Mouse (Mus musculus) ovary, adult 18-20 months (tissue): ENCODE measurements around the gene Olfr1442.
"Not testable (repeated sequence)": the region's sequence is repeated elsewhere in the genome, so short reads cannot be mapped to it uniquely, and the experiment has no call there.

Source experiments
- DNase-seq: peaks from one replicate; pipeline ENCODE4 v3.0.0; 2022; ENCODE audit warnings: low spot score, mixed read lengths

Olfr1442 gene

DNA sequence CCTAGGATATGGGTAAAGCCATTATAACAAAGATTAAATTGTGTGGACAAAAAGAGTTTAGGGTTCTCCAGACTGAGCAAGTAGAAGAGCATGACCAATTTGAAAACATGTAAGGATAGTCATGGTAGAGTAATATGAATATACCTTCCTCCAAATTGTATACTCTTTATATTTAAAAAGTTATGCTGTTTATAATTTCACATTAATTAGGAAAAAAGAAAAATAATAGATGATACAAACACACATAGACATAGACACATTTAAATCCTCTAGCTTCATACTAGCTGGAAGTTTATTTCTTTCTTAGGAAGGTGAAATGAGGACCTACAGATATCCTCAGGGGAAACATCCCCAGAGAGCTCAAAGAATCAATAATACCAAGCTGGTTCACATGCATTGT, at the start of gene Olfr1442:
Olfr1442 (plus strand) TSS at position 301 of the 400 bp plus-strand sequence.
- no peak for DNase-seq

DNA sequence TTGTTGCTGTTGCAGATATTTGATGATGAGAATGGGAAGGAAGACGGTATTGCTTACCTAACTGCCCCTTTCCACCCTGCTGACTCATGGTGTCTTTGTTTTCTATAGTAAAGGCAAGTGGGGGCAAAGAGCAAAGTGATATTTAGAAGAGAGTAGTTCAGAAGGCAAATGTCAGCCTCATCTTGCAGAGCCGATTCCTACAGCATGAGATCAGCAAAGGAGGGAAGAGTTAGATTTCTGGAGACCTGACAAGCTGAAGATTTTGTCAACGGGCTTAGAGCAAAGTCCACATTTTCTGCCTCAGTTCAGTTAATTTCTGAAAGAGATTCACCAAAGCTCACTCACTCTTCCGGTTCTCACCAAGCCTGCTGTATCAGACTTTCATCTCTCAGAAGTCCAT, 37.1 kb upstream of the Olfr1442 start, which contains the start of gene Glyat:
Glyat (plus strand) TSS at position 133 of the 400 bp plus-strand sequence.
- DNase-seq = no peak

DNA sequence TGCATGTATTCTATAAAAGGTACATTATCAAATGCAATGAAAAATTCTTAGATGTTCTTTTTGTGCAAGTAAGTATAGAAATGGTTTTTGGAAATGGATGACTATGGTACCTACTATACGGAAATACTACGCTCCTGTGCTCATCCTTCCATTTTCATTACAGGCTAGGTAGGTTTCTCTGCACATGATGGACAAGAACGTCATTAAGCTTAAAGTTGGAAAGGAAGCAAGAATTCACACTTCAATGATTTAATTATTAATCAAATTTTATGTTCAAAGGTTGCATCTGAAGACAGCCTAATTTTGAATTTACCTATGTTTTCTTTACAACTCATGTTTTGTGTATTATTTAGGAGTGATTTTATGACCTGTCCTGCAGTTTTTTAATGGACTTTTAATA, 36.0 kb upstream of the Olfr1442 start:
- no peak for DNase-seq

DNA sequence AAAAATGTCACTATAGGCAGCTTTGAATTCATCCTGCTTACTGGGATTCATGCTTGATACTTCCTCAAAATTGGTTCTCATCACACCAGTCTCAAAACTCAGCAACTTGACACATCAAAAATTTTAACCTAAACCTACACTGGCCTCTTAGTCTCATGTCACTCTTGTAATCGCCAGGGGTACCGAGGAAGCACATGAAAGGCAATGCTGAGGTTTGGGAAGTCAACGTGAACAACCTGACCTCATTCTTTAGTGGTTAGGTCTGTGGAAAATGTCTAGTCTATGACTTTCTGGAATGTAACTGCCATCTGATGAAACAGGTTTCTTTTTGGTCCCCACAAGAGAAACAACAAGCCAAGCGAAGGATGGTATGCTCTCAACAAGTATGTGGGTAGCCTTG, 35.3 kb upstream of the Olfr1442 start:
- DNase-seq = no peak

DNA sequence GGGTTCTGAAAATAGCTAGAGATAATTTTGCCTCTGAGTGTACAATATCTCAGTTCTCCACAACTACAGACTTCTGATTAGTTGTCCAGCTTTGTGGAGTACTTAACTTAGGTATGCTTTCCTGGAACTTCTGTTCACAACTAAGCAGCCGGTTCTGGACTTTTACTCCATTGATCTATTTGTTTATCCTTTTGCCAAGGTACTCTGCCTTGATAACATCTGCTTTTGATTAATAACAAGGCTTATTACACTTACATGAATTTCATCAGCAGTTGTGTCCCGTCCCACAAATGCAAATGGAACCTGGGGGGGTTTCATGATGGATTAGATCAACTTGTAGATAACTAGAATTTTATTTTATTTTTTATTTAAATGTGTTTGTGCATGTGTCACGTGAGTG, 33.4 kb upstream of the Olfr1442 start:
- DNase-seq = no peak

DNA sequence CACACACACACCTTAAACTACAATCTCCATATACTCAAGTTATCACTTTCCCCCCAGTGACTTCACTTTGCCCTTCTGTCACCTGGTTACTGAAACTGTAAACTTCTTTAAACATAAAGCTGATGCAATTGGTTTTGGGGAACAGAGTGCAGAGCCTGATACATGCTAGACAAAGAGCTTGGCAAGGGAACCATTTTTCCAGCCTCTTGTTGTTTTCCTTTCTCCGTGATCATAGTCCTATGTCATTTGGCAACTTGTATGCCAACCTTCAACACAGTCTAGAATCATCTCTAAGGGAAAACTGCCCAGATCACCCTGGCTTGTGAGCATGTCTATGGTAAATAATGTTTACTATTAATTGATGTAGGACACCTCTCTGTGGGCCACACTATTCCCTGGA, 32.2 kb upstream of the Olfr1442 start:
- DNase-seq = no peak

DNA sequence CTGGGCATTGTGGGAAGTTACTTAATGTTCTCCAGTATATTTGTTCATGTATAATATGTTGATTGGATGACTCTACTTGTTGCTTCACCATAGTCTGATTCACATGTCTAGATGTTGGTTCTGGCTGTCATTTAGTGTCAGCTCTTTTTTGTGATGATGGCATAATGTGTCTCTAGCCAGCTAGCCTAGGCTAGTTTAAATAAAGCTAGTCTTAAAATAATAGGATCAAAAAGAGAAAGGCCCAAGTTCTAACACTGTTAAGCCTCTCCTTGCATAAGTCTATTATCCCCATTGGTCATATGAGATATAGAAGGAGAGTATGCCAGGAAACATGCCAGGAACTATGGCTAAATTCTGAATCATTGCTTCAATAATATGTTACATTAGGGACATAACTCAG, 20.7 kb upstream of the Olfr1442 start:
- no peak for DNase-seq

DNA sequence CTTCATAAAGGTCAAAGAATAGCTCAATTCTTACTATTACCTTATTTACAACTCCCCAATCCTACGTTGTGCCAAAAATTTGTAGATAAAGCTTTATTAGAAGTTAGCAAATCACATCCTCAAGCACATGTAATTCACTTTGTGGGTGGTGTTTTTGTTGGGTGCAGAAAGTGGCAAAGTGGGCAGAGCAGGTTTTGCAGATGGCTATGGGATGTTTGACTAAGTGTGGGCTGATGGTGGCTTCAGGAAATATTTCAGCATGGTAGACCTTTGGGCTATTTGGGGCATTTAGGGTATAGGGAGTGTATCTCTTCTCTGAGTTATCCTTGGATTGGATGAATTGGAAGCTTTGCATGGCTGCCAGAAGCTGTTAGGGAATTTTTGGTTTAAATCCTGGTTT, 4.1 kb upstream of the Olfr1442 start:
- no peak for DNase-seq

DNA sequence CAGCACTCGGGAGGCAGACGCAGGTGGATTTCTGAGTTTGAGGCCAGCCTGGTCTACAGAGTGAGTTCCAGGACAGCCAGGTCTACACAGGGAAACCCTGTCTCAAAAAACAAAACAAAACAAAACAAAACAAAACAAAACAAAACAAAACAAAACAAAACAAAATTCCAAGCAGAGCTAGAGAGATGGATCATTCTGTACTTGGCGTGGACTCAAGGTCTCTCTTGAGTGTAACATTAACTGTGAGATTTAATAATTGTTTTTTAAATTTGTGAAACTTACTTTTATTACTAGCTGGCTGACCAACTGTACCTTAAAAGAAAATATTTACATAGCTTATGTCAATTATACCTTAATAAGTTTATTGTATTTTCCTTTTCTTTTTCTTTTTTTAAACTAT, 1.6 kb upstream of the Olfr1442 start:
- DNase-seq = not testable (repeated sequence)

DNA sequence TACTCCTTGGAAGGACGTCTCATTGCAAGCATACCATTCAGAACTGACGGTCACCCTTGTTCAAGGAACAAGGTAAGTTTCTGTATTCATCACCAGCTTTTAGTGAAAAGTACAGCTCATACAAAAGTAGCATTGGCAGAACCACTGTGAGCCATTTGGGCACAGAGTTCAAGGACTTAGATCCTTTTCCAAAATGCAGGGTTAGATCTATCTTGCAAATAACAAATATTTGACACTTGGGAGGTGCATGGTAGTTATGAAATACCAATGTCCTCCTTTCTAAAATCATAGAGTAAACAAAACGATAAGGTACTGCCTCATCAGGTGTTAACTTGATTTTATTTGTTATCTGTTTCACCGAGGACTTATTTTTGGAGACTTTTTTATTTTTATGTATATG, 812 bp downstream of the Olfr1442 start:
- no peak for DNase-seq

DNA sequence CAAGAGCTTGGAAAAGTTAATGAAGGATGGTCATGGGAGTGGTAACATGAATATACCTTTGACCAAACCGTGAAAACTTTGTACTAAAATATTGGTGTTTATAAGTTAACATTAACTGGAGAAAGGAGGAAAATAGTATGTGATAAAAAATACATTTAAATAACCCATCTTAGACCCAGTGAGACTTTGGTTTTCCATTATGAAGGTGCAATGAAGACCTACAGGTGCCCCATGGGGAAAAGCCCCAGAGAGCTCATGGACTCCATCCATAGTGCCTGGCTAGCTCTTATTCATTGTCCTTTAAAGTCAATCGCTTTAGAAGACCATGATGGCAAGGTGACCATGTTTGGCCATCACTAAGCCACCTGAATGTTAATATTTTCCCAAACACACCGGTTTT, 7.6 kb downstream of the Olfr1442 start, which contains the start of gene Olfr1443:
Olfr1443 (plus strand) TSS at position 301 of the 400 bp plus-strand sequence.
- no peak for DNase-seq

DNA sequence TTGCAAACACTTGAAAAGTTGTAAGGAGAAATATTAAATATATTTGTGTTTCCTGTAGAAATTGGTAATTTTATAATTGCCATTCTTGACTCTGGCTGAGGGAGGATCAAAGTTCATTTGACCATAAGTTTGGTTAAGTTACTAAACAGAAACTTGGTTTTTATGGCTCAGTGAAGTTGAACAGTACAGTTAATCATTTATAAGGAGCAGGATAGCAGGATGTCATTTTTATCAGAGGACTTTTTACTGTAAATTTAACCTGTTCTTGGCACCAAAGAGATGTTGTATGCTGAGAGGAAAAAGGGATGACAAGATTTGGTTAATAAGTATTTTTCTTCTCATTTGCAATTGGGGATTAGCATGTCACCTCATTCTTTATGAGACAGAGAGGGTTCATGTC, 14.4 kb downstream of the Olfr1442 start:
- no peak for DNase-seq

DNA sequence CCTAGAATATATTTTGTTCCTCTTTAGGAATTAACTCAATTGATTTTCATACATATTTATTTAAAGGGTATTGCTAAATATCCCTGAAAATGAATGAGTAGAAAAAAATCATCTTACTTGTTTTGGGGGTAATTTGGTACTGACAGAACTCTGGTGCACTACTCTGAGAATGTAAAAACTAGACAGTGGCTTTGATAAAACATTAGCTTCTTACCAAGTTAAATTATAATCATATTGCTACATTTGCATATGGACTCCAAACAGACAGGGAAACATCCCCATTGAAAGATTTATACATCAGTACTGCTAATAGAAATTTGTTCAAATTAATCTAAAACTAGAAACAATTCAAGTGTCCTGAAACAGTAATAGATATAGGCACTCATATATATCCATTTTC, 15.0 kb downstream of the Olfr1442 start:
- no peak for DNase-seq

DNA sequence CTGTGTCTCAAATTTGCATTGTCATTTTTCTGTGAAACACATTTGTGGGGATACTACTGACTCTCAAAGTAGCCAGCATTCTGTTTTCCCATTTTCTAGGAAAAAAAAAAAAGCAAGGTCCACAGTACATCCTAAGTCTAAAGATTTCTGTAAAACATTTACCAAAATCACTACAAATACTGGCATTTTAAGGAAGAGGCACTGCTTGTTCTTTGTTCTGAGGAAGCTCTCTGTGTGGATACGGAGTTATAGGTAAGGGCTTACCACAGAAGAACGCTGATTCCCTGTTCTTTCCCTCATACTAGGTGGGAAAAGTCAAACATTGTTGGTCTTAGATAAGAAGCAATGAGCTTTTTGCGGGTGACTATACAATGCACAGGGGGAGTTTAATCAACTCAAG, 25.4 kb downstream of the Olfr1442 start, which contains the start of gene Keg1:
Keg1 (plus strand) TSS at position 197 of the 400 bp plus-strand sequence.
- no peak for DNase-seq

DNA sequence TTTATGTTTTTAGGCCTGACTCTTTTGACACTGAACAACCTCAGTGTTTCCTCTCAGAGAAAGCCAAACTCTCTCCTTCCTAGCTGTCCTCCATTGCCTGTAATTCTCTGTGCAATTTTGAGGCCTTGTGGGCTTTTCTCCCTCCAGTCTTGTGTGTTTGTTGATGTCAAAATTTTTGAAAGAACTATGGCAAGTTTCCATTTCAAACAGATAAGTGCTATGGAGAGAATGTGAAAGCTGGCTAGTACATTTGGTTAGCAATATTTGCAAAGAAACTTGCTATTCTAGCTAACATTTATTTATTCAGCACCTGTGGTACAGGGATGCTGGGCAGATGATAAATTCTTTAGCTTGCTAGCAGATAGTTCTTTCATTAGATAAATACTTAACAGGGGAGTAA, 26.0 kb downstream of the Olfr1442 start:
- no peak for DNase-seq

DNA sequence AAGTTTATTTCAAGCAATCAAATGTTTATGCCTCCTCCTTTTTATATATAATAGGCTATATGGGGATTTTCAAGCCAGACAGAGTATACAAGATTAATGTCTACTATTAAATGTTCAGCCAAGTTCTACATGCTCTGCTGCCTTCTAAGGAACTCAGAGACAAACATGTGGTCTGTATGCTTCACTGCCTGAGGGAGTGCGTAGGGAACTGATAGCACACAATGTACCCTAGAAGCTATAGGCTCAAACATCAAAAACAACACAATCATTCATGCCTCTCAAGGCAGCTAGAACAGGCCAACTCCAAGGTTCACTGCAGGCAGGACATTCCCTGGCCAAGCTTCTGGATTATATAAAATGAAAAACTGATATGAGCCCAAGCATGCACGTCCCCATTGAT, 38.2 kb downstream of the Olfr1442 start:
- DNase-seq = no peak

DNA sequence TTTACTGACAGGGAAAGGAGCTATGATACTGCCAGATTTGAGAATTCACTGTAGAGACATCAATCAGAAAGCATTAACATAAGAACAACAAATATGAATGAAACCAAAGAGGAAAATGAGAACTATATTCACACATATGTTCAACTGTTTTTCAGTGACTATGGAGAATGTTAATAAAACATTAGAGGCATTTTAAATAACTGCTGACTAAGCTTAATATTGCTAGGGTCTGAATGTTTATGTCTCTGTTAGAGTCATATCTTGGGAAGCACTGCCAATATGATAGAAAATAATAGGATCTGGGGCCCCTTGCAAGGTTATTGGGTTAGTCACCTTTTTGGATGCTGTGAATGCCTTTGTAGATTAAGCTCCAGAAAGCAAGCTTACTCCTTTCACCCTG, 38.7 kb downstream of the Olfr1442 start:
- no peak for DNase-seq

DNA sequence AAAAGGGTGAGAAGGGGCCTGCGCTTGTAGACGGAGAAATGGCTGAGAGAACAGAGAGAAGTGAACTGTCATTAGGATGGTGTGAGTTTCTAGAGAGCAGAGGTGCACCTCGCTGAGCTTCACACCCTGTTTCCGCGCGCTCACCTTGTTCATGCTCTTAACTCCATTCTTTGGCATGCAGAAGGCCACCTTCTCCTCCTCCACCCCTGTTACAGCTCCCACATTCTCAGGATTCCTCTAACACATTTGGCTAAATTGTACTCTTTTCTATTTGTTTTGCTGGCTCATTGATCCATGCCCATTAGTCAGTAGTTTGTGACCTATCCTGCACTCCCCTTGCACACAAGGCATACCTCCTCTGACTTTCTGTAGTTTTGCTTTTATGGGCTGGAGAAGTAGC, 49.0 kb downstream of the Olfr1442 start:
- no peak for DNase-seq

DNA sequence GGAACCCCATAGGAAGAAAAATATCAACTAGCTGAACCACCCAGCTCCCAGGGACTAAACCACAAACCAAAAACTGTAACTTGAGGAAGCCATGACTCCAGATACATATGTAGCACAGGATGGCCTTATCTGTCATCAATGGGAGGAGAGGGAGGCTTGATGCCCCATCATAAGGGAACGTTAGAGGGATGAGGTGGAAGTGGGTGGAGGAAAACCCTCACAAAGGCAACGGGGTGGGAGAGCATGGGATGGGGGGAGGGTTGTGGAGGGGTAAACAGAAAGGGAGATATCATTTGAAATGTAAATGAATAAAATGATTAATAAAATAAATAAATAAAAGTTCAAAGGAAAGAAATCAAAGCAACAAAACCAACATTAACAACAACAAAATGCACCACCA, 50.2 kb downstream of the Olfr1442 start:
- DNase-seq = no peak

DNA sequence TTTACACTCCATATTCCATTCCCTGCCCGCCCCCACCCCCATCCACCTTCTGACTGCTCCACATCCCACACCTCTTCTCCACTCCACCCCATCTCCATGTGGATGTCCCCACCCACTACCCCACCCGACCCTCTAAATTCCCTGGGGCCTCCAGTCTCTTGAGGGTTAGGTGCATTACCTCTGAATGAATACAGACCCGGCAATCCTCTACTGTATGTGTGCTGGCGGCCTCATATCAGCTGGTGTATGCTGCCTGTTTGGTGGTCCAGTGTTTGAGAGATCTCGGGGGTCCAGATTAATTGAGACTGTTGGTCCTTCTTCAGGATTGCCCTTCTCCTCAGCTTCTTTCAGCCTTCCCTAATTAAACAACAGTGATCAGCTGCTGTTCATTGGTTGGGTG, 50.7 kb downstream of the Olfr1442 start:
- DNase-seq = not testable (repeated sequence)

DNA sequence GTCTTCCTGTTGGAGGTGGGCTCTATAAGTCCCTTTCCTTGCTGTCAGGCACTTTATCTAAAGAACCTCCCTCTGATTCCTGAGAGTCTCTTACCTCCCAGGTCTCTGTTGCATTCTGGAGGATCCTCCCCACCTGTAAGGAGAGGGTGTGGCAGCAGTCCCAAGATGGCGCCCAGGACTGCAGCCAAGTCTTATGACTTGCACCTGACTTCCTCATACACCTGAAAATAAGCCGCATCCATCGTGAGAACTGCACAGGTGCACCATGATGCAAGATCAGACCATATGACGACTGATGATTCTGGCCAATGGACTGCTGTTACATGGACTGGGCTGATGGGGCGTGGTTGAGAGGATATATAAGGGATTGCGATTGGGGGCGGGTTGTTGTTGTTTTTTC, 51.4 kb downstream of the Olfr1442 start:
- DNase-seq = not testable (repeated sequence)

DNA sequence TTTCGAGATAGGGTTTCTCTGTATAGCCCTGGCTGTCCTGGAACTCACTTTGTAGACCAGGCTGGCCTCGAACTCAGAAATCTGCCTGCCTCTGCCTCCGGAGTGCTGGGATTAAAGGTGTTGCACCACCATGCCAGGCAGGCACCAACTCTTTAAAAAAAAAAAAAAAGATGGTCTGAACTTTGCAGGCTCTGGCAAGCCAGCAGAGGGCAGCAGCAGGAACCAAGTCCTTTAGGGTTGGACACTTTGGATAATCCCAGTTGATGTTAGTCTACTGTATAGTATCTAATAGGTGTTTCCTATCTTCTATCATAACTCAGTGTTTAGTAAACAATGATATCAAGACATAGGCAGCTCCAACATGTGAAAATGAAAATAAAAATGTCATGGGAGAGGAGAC, 52.1 kb downstream of the Olfr1442 start:
- DNase-seq = peak; percentile 13

DNA sequence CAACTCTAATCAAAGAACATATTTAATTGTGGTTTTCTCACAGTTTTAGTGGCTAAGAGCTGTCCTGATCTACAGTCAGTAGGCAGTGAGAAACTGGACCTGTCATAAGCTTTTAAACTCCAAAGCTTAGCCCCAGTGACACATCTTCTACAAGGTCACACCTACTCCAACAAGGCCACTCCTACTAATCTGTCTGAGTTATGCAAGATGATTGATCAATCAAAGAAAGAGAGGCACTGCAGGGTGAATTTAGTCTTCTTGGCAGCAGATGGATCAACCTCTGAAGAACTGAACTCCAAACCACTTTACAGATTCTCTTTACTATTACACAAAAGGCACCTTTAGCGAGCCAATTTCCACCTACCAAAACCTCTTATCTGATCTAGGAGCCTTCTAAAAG, 55.6 kb downstream of the Olfr1442 start:
- no peak for DNase-seq
